Mouse (Mus musculus) left cerebral cortex, postnatal 36 days (tissue): Measurements from ENCODE around the gene Mrpl1. TPM values are rescaled to one million over a fixed set of nuclear protein-coding genes. Genes with fewer than 3 reads are reported as not detected.

ENCODE experiments used
- DNase-seq, 2 experiments: peaks; one replicate each; pipeline ENCODE4 v3.0.0; 2021 to 2022; ENCODE audit warnings: low spot score in 2 of 2, mixed read lengths in 1 of 2
- intact Hi-C: fragments of 180-260 bp; cut with DNase I; formaldehyde crosslinking; loops from one replicate; pipeline ENCODE4 v1.15.1; 2025
- total RNA-seq, 2 experiments: library from RNA; stranded (reverse); gene quantifications; 2 replicates each; pipeline ENCODE4 v1.2.3; 2021

Gene Mrpl1
- 10 to 100 TPM; 11.5 to 16.1 TPM for total RNA-seq

- intact Hi-C loops, result no loop called here
- DNase-seq, result peak; percentile 10 to 28
These were observed at the start of gene Mrpl1 for GRCm38 (mm10) chr5:96209459-96209858. TSS of gene Mrpl1 (plus strand) at chr5:96209493.

DNA sequence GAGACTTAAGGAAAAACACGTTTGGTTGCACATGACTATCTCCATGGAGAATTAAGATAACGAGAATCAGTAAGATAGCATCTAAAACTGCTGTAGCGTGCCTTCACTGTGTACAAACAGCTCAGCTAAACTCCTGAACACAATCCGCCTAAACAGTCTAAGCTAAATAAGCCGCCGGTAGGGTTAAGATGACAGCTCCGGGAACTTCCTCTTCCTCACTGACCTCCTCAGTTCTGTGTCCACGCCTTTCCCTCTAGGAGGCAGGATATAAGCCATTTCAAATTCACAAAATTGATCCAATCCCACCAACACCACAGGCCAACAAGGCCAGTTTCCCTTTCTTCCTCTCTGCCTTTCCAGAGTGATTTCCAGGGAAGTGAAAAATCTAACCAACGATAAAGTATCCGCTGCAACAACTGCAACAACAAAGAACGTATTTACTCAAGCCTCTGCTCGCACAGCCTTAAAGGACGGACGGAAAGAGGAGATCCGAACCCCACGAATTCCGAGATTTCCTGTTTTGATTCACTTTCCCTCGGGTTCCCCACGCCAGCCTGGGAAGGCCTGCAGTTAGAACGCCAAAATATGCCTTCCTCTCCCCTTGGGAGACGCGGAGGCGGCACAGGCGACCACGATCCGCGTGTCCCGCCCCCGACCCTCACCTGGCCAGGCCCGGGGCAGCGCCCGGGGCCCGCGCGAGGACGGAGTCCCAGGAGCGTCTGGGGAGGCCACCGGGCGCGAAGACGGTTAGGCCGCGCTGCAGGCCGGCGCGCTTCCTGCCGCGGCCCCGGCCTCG lies 48.6 kb upstream of the Mrpl1 start:
- intact Hi-C loops, result no loop called here
- DNase-seq, result peak; percentile 33 to 43

- intact Hi-C loops, result no loop called here
- no peak for DNase-seq
These were observed 48.1 kb upstream of the Mrpl1 start for GRCm38 (mm10) chr5:96161263-96161577.

- intact Hi-C loops, result loop anchor here (2.0 kb wide), 1 partner anchor 49 kb away; no protein-coding TSS in a partner anchor
- DNase-seq, result peak; percentile 74 to 75
These were observed 47.5 kb upstream of the Mrpl1 start for GRCm38 (mm10) chr5:96161578-96162398.

- DNase-seq, result peak; percentile 74 to 78
- intact Hi-C loops, result loop anchor here (2.0 kb wide), 1 partner anchor 48 kb away; no protein-coding TSS in a partner anchor
These were observed 46.6 kb upstream of the Mrpl1 start for GRCm38 (mm10) chr5:96162399-96163331.

DNA sequence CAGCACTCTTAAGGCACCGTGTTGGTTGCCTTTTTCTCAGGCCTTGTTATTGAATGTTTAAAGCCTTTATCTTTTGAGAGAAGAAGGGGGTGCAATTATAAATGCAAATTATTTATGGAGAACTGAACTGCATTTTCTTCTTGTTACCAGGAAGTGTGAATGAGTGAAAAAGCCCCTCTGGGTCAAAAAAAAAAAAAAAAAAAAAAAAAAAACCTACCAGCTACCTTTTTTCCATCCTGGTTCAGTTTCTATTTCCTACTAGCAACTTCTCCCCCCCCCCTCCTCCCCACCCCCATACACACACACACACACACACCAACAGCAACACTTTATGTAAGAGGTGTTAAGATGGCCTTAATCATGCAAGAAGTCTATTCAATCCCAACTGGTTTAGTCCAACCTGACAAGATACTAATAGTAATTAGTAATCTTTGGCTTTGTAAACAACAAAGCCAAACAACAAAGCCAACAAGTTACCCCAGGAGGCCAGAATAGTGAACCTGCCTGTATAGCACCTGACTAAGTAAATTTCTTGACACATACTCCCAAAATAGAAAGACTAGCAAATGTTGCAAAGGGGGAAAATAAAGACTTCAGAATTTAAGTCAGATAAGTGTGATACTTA lies 45.8 kb upstream of the Mrpl1 start:
- DNase-seq, result no peak

DNA sequence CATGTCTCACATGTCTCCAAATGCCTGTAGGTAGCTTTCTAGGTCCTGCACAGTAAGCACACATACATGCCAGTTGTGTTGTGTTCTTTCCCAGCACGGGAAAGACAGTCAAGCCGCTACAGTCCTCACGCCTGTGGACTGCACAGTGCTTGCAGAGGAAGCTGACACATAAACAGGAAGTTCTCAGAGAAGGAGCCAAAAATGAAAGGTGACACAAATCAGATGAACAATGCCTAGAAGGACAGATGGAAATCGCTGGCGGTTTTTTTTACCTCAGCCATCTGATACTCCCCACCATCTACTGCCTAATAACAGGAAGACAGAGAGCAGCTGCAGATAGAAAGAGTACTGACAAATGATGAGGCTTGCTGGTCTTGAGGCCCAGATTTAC lies 45.3 kb upstream of the Mrpl1 start, which contains the start of gene Cnot6l:
TSS of gene Cnot6l (minus strand) at position 151 of the 391 bp plus-strand sequence.
- intact Hi-C loops, result no loop called here

More for the DNA sequence above, 45.8 kb upstream of the Mrpl1 start:
- intact Hi-C loops, result loop anchor here (2.0 kb wide), 1 partner anchor 47 kb away; no protein-coding TSS in a partner anchor

GRCm38 (mm10) chr5:96166761-96167160 lies 42.5 kb upstream of the Mrpl1 start:
- intact Hi-C loops, result no loop called here
- no peak for DNase-seq

More for the DNA sequence above, 45.3 kb upstream of the Mrpl1 start, which contains the start of gene Cnot6l:
- DNase-seq, result no peak

- intact Hi-C loops, result no loop called here
These were observed 38.9 kb upstream of the Mrpl1 start for GRCm38 (mm10) chr5:96170443-96170842.

DNA sequence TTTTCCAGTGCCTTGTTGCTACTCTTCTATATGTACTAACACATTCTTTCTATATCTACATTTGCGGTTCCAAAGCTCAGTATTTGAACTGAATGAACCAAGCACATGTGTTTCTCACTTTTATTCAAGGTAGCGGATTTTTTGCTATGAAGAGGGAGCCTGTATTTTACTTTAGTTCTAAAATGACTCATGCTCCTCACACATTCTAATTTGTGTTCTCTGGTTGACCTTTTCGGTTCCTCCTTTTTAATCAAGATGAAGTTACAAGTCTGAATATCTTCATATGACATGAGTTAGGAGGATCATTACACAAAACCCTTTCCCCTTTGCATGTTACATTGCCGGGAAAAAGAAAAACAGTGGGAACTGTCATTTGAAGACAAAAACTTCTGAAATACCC lies 37.5 kb upstream of the Mrpl1 start:
- intact Hi-C loops, result no loop called here
- DNase-seq, result no peak

More at GRCm38 (mm10) chr5:96170443-96170842, 38.9 kb upstream of the Mrpl1 start:
- no peak for DNase-seq

DNA sequence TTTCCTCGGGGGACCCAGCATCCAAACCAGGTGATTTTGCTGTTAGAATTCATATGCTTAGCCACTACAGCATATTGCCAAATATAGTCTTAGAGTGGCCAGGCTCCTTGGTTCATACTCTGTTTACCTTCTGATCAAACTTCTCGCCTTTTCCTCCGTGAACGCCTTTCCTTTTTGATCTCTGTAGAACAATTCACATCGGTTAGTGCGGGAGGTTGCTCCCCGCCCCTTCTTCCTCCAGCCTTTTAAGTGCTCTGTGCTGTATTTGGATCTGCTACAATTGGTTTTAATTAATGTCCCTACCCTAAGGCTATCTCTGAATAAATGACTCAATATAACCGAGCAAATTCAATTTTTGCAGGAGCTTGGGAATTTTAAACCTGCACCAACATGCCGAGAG lies 33.2 kb upstream of the Mrpl1 start:
- intact Hi-C loops, result no loop called here

GRCm38 (mm10) chr5:96176879-96177358 lies 32.4 kb upstream of the Mrpl1 start:
- DNase-seq, result no peak
- intact Hi-C loops, result no loop called here

More for the DNA sequence above, 33.2 kb upstream of the Mrpl1 start:
- no peak for DNase-seq

- intact Hi-C loops, result no loop called here
- no peak for DNase-seq
These were observed 26.1 kb upstream of the Mrpl1 start for GRCm38 (mm10) chr5:96183211-96183610.

GRCm38 (mm10) chr5:96183987-96184386 lies 25.3 kb upstream of the Mrpl1 start:
- intact Hi-C loops, result no loop called here
- no peak for DNase-seq

DNA sequence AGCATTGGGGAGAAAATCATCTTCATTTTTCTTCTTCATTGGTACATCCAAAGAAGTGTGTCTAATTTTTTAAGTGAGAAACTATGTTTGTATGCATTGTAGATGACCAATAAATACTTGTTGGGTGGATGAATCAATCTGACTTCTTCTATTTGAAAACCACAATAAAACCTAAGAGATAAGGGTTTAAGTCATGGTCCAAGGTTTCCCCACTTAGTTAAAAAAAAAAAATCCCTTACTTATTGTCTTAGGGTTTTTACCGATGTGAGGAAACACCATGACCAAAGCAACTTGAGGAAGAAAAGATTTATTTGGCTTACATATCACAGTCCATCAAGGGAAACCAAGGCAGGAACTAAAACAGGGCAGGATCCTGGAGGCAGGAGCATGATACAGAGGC lies 19.5 kb upstream of the Mrpl1 start:
- intact Hi-C loops, result no loop called here
- no peak for DNase-seq

- no peak for DNase-seq
- intact Hi-C loops, result no loop called here
These were observed 18.0 kb upstream of the Mrpl1 start for GRCm38 (mm10) chr5:96191251-96191650.

- DNase-seq, result no peak
- intact Hi-C loops, result no loop called here
These were observed 12.7 kb upstream of the Mrpl1 start for GRCm38 (mm10) chr5:96196547-96197052.

GRCm38 (mm10) chr5:96198271-96198670 lies 11.0 kb upstream of the Mrpl1 start:
- intact Hi-C loops, result no loop called here
- no peak for DNase-seq

GRCm38 (mm10) chr5:96200269-96200668 lies 9.0 kb upstream of the Mrpl1 start:
- intact Hi-C loops, result no loop called here
- no peak for DNase-seq
